Mouse (Mus musculus): ENCODE data around the gene Prkrip1.
"Not testable (repeated sequence)": the region's sequence is repeated elsewhere in the genome, so short reads cannot be mapped to it uniquely, and the experiment has no call there.

The Prkrip1 gene

GRCm38 (mm10) chr5:136211341-136212102 lies 12.8 kb upstream of the Prkrip1 start:
- DNase-seq (ENCODE audit: low spot score) = not testable (repeated sequence)

- DNase-seq (ENCODE audit: low spot score) = no peak
Measured at GRCm38 (mm10) chr5:136210549-136210948, 11.8 kb upstream of the Prkrip1 start.

DNA sequence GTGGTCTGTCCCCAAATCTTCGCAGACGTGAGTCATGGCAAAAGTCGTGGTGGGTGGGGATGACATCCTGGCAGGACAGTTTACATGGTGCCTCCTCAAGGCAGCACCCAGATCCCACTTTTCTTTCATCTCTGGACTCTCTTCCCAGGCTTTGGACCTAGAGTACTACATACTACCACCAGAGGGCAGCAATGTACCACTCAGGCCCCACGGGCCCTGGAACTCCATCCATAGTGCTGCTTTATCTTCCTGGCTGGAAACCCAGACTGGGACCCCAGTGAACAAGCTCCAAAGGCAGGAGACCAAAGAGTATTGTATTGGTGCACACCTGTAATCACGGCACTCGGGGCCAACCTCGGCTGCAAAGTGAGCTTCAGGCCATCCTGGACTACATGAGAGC lies 3.1 kb upstream of the Prkrip1 start:
- DNase-seq (ENCODE audit: low spot score) = peak; percentile 59

DNA sequence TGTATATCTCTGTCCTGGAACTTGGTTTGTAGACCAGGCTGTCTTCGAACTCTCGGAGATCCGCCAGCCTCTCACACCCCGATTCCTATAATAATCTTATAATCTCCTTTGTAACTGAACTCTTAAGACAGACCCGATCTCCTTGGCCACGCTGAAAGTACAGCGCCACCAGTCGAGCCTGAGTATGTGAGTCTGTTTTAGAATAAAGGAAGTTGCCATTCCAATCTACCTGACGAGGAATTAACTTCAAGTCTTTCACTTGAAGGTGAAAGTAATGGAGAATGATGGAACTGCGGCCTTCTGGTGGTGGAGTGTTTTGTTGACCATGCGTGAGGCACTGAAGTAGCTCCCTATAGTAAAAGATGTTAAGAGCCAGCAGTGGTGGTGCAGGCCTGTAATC lies 763 bp upstream of the Prkrip1 start:
- no peak for DNase-seq (ENCODE audit: low spot score)

DNA sequence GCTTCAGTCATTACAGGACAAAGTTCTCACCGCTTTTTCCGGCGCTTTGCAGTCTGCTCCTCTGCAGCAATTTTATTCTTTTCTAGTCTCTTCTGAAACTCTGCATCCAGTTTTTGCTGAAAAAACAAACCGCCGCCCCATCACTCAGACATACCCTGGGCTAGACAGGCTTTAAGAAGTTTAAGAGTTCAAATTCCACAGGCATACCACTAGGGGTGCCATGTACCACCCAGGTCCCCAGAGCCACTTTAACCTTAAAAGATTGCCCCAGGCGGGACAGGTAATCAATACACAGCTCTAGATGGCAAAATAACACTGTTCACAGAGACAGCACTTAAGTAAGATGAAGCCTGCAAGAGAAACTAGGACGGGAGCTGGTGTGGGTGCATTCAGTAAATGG lies 6.9 kb downstream of the Prkrip1 start:
- DNase-seq (ENCODE audit: low spot score) = no peak

DNA sequence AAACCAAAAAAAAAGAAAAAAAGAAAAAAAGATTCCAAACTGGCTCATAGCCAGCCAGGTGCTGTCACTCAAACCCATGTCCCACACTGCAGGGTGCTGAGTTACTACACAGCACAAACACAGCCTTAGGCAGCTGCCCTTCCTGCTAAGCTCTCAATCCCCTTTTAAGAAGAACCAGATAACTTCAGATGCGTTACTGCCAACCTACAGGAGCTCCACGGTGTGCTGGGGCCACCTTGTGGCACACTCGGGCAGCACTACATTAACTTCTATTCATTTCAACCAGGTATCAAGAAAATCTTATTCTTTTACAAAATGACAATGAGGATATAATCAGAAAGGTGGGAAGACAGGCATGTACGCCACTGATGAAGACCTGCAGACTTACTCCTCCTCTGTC lies 12.0 kb downstream of the Prkrip1 start:
- peak; percentile 18 for DNase-seq (ENCODE audit: low spot score)

GRCm38 (mm10) chr5:136183766-136184165 lies 15.0 kb downstream of the Prkrip1 start:
- DNase-seq (ENCODE audit: low spot score) = no peak

GRCm38 (mm10) chr5:136182830-136183229 lies 15.9 kb downstream of the Prkrip1 start:
- DNase-seq (ENCODE audit: low spot score) = no peak

- DNase-seq (ENCODE audit: low spot score) = no peak
Measured at GRCm38 (mm10) chr5:136182049-136182448, 16.7 kb downstream of the Prkrip1 start.

- no peak for DNase-seq (ENCODE audit: low spot score)
Measured at GRCm38 (mm10) chr5:136181197-136181596, 17.6 kb downstream of the Prkrip1 start.

- no peak for DNase-seq (ENCODE audit: low spot score)
Measured at GRCm38 (mm10) chr5:136179594-136179993, 19.2 kb downstream of the Prkrip1 start.

DNA sequence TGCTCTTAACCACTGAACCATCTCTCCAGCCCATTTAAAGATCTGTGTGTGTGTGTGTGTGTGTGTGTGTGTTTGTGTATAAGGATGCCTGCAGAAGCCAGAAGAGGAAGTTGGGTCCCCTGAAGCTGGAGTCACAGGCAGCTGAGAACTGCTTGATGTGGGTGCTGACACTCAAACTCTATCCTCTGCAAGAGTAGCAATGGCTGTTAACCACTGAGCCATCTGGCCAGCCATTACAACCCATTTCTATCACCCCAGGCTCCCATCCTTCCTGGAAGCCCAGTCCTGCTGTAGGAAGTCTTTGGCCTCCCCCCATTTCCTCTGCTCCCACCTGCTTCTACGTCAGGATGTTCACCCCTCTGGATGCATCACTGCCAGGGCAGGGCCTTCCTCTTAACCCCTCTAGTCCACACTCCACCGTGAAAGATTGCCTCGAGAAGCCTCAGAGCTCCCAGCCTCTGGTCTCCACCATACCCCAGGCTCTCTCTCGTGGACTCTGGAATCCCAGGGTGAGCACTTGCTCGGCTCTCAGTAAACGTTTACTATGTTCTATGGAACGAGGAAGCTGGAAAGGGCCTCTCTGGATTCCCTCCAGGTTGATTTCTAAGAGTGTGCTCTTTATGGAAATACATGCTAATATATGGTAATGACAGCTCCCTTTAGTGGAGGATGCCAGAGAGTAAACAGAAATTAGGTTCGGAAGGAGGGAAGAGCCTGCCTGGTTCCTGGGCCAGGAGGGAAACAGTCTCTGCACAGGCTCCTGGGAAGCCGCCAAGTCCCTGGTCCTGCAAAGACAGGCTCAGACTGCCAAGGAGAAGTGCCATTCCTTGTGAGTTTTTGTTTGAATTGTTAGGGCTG lies 24.9 kb downstream of the Prkrip1 start:
- DNase-seq (ENCODE audit: low spot score) = peak; percentile 30

DNA sequence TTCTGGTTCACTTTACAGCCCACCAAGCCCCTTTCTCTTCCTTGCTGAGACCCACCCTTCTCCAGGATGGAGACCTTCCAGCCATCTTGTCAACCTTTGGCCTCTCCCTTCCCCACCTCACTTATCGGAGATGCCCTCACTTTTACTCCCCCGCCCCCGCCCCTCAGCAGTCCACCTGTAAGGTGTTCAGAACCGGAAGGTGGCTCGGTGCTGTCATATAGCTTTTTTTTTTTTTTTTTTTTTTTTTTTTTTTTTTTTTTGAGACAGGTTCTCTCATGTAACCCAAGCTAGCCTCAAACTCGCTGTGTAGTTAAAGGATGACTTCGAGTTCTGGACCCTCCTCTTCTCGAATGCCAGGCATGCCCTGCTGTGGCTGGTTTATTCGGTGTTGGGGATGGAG lies 25.8 kb downstream of the Prkrip1 start:
- no peak for DNase-seq (ENCODE audit: low spot score)

DNA sequence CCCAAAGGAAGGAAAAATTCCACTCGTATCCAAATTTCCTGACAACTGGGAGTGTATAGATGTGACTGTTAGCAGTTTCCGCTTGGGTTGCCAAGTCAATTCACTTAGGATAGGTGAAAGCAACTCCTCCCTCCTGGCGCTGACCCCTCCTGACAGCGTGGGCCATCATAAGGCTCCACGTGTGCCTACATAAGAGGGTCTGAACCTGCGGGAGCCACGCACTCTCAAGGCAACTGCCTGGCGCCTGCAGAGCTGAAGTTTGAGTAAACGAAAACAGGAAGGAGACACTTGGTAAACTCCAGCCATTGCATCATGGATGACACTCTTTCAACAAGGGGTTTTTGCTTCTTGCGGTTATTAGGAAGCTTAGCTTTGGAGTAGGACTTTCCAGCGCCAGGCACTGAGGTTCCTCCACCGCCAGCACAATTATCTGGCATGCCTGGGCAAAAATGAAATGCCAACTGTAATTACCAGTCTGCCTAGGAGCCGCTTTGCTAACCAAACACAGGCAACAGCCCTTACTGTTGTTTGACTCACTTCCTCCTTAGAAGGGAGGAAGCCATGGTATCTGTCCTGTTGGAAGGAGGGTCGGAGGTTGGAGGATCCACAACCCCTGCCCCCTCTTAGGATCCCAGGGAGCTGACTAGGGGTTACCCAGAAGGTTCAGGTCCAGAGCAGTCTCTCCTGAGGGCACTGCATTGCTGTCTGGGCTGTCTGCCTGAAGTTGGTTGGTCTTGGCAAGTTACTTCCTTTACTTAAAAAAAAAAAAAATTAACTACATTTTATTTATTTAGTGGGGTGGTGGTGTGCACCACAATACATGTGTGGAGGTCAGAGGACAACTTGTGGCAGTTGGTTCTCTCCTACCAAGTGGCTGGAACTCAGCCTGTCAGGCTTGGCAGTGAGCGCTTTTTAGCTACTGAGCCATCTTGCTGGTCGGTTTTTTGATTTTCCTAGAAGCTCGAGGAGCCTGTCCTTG lies 27.1 kb downstream of the Prkrip1 start:
- DNase-seq (ENCODE audit: low spot score) = no peak

DNA sequence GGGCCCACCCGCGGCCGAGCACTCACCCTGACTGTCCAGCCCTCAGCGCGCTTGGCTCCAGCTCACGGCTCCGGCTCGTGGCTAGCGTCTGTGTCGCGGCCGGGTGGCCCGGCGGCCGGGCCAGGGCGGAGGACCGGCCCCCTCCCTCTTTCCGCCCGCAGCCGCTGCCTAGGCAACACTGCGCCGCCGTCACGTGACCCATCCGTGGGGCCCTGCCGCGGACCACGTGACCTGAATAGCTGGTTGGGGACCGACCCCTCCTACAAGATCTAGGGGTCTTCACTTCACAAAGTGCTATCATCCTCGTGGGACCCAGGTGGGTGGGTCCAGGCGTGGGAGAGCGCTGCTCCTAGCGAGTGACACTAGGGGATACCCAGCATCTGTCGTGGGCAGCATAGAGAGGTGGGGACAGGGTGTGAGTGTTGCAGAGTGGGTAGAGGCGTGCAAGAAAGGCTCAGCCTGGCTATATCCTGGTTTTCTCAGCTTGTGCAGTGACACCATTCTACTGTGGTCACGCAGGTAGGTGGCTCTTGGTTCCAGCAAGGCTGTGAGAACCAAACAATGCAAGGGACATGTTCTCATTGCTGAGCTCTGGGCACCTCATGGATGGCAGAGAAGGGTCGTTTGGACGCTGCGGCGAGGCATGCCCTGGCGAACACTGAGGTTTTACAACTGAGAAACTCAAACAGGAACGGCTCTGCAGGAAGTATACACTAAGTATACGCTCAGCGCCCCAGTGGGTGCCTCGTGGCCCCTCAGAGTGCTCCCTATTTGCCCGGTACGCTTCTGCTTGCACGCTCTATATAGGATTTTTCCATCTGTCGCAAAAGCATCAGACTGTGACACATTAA lies 28.0 kb downstream of the Prkrip1 start, which contains the start of gene Orai2:
Orai2 (minus strand) TSS at position 202 of the 851 bp plus-strand sequence.
- DNase-seq (ENCODE audit: low spot score) = peak; percentile 52

DNA sequence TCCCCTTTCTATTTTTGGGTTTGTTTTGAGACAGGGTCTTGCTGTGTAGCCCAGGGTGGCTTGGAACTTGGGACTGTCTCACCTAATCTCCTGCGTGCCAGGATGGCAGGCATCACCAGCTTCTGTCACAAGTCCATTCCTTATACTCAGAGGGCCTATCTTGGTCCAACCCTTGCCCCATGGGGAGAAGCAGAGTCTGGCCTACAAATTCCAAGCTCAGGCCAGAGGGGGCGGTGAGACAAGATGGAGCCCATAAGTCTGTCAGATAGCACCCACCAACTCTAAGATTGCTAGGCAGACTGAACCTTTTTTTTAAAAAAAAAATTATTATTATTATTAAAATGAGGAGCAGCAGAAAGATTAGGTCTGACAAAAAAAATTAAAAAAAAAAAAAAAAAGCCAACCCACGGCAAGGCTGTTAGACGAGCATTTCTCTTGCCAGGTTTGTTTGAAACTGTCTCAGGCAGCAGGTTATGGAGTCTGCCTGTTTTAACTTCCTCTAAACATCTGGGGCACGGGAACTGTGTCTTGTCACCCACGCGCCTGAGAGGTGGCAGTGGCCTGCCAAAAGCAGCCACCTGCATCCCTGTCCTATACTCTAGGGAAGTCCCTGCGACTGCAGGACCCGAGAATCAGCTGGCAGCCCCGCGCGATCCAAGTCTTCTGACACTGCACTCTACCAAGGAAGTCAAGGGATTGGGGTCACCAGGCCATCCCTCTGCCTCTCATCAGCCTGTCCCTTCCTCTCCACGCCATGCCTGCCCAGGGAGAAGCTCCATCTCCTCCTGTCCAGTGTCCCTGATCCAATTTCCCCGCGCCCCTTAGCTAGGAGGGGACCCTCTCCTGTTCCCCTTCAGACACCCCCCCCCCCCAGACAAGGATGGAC lies 28.9 kb downstream of the Prkrip1 start:
- DNase-seq (ENCODE audit: low spot score) = peak; percentile 18

GRCm38 (mm10) chr5:136168071-136168470 lies 30.7 kb downstream of the Prkrip1 start:
- no peak for DNase-seq (ENCODE audit: low spot score)

- no peak for DNase-seq (ENCODE audit: low spot score)
Measured at GRCm38 (mm10) chr5:136167296-136167695, 31.5 kb downstream of the Prkrip1 start.

DNA sequence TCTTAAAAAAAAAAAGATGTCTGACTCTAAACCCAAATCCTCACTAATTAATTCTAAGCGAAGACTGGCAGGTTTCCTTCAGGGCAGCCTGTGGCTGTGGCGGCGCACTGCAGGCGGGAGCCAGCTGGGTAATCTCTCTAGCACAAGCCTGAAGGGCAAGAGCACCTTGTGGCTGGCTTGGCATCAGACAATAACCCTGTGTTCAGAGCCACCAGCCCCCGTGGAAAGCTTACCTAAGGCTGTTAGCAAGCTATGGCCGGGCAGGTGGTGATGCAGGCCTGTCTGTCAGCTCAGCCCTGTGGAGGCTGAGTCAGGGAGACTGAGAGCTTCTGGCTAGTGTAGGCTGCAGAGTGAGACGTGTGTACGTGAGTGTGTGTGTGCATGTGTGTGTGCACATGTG lies 33.5 kb downstream of the Prkrip1 start:
- DNase-seq (ENCODE audit: low spot score) = no peak

Data from ovary, postnatal 14 days (tissue).